Mouse (Mus musculus) erythroblast, embryonic 14.5 days (primary cell): ENCODE results near the gene Umad1. TPM values are rescaled to one million over a fixed set of nuclear protein-coding genes. Genes with fewer than 3 reads are reported as not detected.

Experiments used
- H3K27me3 ChIP-seq: 2 replicates; pipeline ENCODE4 v1.6.1; 2012; ENCODE audit warnings: inconsistent platforms; ENCODE audit not compliant: control insufficient read depth
- H3K36me3 ChIP-seq: 2 replicates; pipeline ENCODE4 v1.6.1; 2012; ENCODE audit warnings: mild to moderate bottlenecking, inconsistent platforms; ENCODE audit not compliant: control insufficient read depth
- H3K4me1 ChIP-seq: 2 replicates; pipeline ENCODE4 v1.6.1; 2012; ENCODE audit warnings: inconsistent platforms; ENCODE audit not compliant: control insufficient read depth
- H3K4me3 ChIP-seq: replicated peaks from 2 replicates; pipeline ENCODE3; 2012; ENCODE audit warnings: moderate library complexity, mild to moderate bottlenecking, inconsistent platforms
- H3K9me3 ChIP-seq: 2 replicates; pipeline ENCODE4 v1.6.1; 2012; ENCODE audit warnings: low read length, inconsistent platforms, mixed read lengths; ENCODE audit not compliant: control insufficient read depth
- GATA1 ChIP-seq: IDR thresholded peaks from 2 replicates; pipeline ENCODE4 v1.6.1; 2012; ENCODE audit warnings: low read length, inconsistent platforms, mixed read lengths
- TAL1 ChIP-seq: IDR thresholded peaks from 3 replicates; pipeline ENCODE4 v1.6.1; 2012; ENCODE audit warnings: low read length, inconsistent platforms, mixed read lengths
- polyA plus RNA-seq: library from polyadenylated mRNA; stranded (reverse); fragments of >175 nt; gene quantifications from 2 replicates; pipeline ENCODE4 v1.2.3, GENCODE M21; 2012

Umad1 gene
- 0.62 and 1.5 TPM in 2 replicates for polyA plus RNA-seq

DNA sequence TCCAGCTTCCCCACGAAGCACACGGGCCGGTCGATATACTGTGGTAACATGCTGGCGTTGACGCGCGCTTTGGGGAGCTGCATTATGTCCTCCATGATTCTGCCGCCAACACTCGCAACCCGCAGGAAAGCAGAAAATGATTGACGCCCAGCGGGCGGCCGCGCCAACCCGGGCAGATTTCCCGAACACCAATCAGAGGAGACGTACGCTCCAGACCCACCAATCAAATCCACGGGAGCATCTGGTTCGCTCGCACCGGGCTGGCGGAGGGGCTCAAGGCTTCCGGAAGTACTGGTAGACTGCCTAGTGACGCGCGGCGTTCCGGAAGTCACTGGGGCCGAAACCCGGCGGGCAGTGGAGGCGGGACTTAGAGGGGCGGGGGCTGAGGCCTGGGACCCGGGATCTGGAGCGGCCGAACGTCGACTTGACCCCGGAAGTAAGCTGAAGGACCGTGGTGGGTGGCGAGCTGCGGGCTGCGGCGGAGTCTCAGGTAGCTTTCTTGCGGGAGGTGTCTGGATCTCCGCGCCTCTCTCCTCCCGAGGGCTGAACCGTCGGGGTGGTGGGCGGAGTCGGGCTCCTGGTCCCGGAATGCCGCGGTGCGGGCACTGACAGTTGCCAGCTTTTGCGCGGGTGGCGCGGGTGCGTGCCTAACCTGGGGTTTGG lies at the start of gene Umad1, which contains the start of the genes Rpa3 and Gm45062:
Umad1 (plus strand) TSS at position 285 of the 663 bp plus-strand sequence.
Rpa3 (minus strand) TSS at position 170 of the 663 bp plus-strand sequence.
Gm45062 (plus strand) TSS at position 447 of the 663 bp plus-strand sequence.
- Histone ChIP-seq H3K36me3 (peaks cover 21% of the 10 kb centered on the region), H3K27me3 (no peaks in the 10 kb centered on the region), H3K9me3 (no peaks in the 10 kb centered on the region), H3K4me1 (peaks cover 17% of the 10 kb centered on the region), H3K4me3 (peak within 1 kb of the TSS; percentile 99)
- TF ChIP-seq TAL1 (no peak), GATA1 (no peak)

DNA sequence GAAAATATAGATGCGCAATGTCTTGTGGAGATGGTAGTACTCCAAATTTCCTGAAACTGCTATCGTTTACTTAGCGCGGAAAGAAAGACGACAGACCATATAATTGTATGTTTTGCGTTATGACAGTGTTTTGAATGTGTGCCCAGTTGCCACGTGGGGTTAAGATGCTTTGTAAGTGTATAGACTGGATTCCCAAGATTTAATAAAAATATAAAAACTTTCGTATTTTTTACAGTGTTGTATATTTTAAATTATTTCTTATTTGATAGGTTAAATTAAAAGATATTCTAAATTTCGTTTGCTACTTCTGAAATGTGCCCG lies 49.3 kb upstream of the Umad1 start:
- Histone ChIP-seq H3K4me3 (peak overlapping the region; percentile 88), H3K9me3 (no peaks in the 10 kb centered on the region), H3K36me3 (peaks cover 29% of the 10 kb centered on the region), H3K27me3 (no peaks in the 10 kb centered on the region), H3K4me1 (peaks cover 17% of the 10 kb centered on the region)
- TF ChIP-seq TAL1, result no peak
- TF ChIP-seq GATA1, result no peak

- TF ChIP-seq GATA1 (no peak), TAL1 (no peak)
- Histone ChIP-seq H3K9me3 (no peaks in the 10 kb centered on the region), H3K36me3 (peaks cover 38% of the 10 kb centered on the region), H3K4me1 (peaks cover 17% of the 10 kb centered on the region), H3K27me3 (no peaks in the 10 kb centered on the region), H3K4me3 (peak overlapping the region; percentile 88)
Measured at GRCm38 (mm10) chr6:8210661-8211060, 48.4 kb upstream of the Umad1 start.

DNA sequence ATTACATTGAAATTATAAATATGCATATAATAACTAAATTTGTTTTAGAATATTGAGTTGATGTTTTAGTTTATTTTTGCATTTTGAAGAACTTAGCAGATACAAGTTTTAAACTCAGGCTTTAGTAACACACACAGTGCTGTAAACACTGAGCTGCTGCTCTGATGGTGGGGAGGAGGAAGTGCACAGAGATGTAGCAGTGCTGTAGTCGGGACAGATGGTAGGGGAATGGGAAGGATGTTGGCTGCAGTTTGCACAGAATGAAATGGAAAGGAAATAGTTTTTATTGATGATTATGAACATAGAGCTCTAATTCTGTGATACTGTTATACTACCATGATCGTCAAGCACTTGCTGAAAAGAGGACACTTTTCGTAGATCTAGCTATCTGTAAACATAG lies 32.1 kb upstream of the Umad1 start:
- Histone ChIP-seq H3K4me1 (no peaks in the 10 kb centered on the region), H3K36me3 (peaks cover 74% of the 10 kb centered on the region), H3K27me3 (no peaks in the 10 kb centered on the region), H3K4me3 (no peak overlapping the region), H3K9me3 (no peaks in the 10 kb centered on the region)
- TF ChIP-seq TAL1 (no peak), GATA1 (no peak)

DNA sequence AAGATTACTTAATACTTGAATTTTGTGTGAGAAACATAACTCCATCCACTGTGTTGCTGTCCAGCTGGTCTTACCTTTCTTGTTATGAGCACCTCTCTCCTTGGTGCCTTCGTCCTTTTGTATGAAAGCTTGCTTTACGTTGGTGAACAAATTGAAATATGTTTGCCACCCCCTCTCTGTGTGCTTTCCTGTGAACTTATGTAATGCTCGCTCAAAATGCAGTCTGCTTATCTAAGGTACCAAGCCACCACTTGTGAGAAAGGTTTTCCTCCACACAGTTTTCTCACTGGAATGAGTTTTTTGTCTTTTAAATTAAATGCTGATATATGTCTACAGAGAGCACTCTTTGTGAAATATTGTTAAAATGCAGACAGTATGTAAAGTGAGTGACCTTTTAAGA lies 30.5 kb upstream of the Umad1 start:
- no peaks in the 10 kb centered on the region for H3K4me1 ChIP-seq
- peaks cover 76% of the 10 kb centered on the region for H3K36me3 ChIP-seq
- TF ChIP-seq GATA1 (no peak), TAL1 (no peak)
- H3K4me3 ChIP-seq, result no peak overlapping the region
- no peaks in the 10 kb centered on the region for H3K9me3 ChIP-seq
- no peaks in the 10 kb centered on the region for H3K27me3 ChIP-seq

- no peaks in the 10 kb centered on the region for H3K27me3 ChIP-seq
- peaks cover 17% of the 10 kb centered on the region for H3K4me1 ChIP-seq
- peaks cover 28% of the 10 kb centered on the region for H3K36me3 ChIP-seq
- H3K9me3 ChIP-seq, result no peaks in the 10 kb centered on the region
- no peak for TF ChIP-seq TAL1
- no peak for TF ChIP-seq GATA1
- H3K4me3 ChIP-seq, result peak overlapping the region; percentile 99
Measured at GRCm38 (mm10) chr6:8258316-8258715, 772 bp upstream of the Umad1 start.

DNA sequence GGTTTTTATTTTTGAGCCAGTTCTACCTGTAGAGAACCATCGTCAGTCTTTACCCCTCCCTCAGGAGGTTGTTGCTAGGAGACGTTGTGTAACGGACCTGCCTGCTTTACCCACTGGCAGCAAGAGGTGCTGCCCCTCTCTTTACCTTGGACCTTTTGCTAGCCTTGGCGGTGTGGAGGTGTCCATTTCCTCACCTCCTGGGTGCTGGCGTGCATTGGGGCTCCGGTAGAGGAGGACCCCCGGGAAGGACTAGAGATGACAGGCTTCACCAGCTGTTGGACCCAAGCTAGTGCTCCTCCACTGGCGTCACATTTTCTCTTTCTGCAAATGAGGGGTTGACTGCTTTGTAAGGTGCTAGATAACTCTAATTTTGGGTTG lies 568 bp downstream of the Umad1 start:
- Histone ChIP-seq H3K4me3 (peak overlapping the region; percentile 99), H3K4me1 (peaks cover 17% of the 10 kb centered on the region), H3K27me3 (no peaks in the 10 kb centered on the region), H3K9me3 (no peaks in the 10 kb centered on the region), H3K36me3 (peaks cover 16% of the 10 kb centered on the region)
- TF ChIP-seq TAL1 (no peak), GATA1 (no peak)

- TF ChIP-seq GATA1 (no peak), TAL1 (no peak)
- H3K9me3 ChIP-seq, result no peaks in the 10 kb centered on the region
- no peak overlapping the region for H3K4me3 ChIP-seq
- no peaks in the 10 kb centered on the region for H3K27me3 ChIP-seq
- H3K36me3 ChIP-seq, result peaks cover 17% of the 10 kb centered on the region
- H3K4me1 ChIP-seq, result peaks cover 14% of the 10 kb centered on the region
Measured at GRCm38 (mm10) chr6:8271047-8271446, 12.0 kb downstream of the Umad1 start.

DNA sequence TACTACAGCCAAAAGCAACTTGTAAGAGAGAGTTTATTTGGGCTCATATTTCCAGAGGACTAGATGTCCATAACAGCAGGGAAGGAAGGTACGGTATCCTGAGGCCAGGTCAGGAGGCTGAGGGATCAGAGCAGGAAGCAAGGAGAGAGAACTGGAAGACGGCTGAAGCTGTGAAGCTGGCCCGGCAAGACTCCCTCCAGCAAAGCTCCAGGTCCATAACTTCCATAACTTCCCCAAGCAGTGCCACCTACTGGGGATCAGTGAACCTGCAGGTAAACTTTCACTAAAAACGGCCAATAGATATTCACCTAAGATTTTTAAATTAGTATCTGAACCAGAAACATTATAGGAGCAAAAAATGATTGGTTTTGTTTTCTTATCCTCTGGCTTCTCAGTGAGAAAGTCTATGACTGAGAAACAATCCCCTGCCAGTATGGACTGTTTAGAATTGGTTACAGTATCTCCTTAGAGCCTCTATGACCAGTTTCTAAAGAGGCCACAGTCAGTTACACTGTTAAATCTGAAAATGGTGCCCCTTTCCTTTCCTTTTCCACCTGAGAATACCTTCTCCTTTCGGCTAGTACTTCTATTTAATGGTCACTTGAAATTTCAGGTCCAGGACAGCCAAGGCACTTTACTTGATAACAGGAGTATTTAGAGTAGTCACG lies 15.4 kb downstream of the Umad1 start:
- TF ChIP-seq TAL1 (no peak), GATA1 (no peak)
- no peaks in the 10 kb centered on the region for H3K9me3 ChIP-seq

More for the DNA sequence above, 15.4 kb downstream of the Umad1 start:
- H3K4me3 ChIP-seq, result no peak overlapping the region
- peaks cover 29% of the 10 kb centered on the region for H3K4me1 ChIP-seq
- H3K27me3 ChIP-seq, result no peaks in the 10 kb centered on the region
- H3K36me3 ChIP-seq, result peaks cover 23% of the 10 kb centered on the region
